Mouse (Mus musculus): ENCODE data around the gene Mkrn2os. TPM values are rescaled to one million over a fixed set of nuclear protein-coding genes. Genes with fewer than 3 reads are reported as not detected.

The Mkrn2os gene
- polyA plus RNA-seq, 1 experiment from 2014 or later, result 0.35 TPM

- no peaks in the 10 kb centered on the region for H3K4me1 ChIP-seq (replicated peaks)
- no peak overlapping the region for H3K4me3 ChIP-seq
- H3K27ac ChIP-seq (replicated peaks), result no peak overlapping the region
- H3K27me3 ChIP-seq, result no peaks in the 10 kb centered on the region
- H3K4me2 ChIP-seq, result no peak overlapping the region
- no peak overlapping the region for H3K9ac ChIP-seq
- 95% methylated on average over 9 of the region's 9 CpGs for WGBS
- ATAC-seq (ENCODE audit: low read depth), result no peak
- no peaks in the 10 kb centered on the region for H3K9me3 ChIP-seq
- peaks cover 85% of the 10 kb centered on the region for H3K36me3 ChIP-seq
Observed at GRCm38 (mm10) chr6:115577941-115578340, 14.4 kb downstream of the Mkrn2os start.

DNA sequence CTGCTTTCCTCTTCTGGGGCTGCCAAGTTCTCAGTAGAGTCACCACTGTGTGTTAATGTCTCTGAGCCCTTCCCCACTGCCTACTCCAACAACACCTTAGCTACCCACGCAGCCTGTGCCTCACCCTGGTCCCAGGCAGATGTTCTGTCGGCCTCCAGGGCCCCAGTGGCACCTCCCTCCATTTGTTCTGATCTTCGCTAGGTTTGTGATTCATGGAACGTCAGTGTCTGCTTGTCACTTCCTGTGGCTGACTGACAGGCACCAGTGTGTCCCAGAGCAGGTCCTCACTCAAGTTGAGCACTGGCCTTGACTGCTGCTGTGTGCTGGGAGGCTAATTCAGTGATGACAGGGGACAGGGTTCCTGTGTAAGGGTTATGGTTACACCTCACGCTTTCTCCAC is 15.0 kb downstream of the Mkrn2os start:
- WGBS, result 92% methylated on average over 5 of the region's 5 CpGs
- H3K4me1 ChIP-seq (replicated peaks), result no peaks in the 10 kb centered on the region
- no peak overlapping the region for H3K9ac ChIP-seq
- H3K4me2 ChIP-seq, result no peak overlapping the region
- no peak overlapping the region for H3K4me3 ChIP-seq
- H3K27me3 ChIP-seq, result no peaks in the 10 kb centered on the region
- no peak for ATAC-seq (ENCODE audit: low read depth)
- H3K27ac ChIP-seq (replicated peaks), result no peak overlapping the region
- H3K9me3 ChIP-seq, result no peaks in the 10 kb centered on the region
- peaks cover 90% of the 10 kb centered on the region for H3K36me3 ChIP-seq

DNA sequence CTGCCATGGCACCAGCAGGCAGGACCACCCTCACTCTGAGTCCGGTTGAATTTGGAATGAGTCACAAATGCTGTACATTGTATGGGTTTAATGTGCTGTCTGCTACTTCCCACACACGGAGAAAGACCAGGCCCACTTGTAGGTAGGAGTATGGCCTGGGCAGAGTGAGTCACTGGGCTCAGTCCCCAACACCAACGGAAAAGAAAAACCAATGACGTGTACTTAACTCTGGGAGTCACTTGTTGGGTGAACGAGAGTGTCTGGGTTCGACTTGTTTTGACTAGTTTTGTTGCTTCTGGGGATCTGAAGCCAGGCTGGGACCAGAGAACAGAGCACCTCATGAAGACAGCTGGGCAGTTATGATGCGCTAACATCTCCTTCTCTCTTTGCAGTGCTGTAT is 18.2 kb downstream of the Mkrn2os start:
- Histone ChIP-seq H3K9me3 (no peaks in the 10 kb centered on the region), H3K9ac (no peak overlapping the region), H3K4me1 (replicated peaks) (no peaks in the 10 kb centered on the region), H3K4me3 (no peak overlapping the region), H3K27ac (replicated peaks) (no peak overlapping the region), H3K4me2 (no peak overlapping the region), H3K36me3 (peaks cover 94% of the 10 kb centered on the region), H3K27me3 (no peaks in the 10 kb centered on the region)
- whole genome bisulfite sequencing, result 91% methylated on average over 7 of the region's 7 CpGs
- ATAC-seq (ENCODE audit: low read depth), result no peak

DNA sequence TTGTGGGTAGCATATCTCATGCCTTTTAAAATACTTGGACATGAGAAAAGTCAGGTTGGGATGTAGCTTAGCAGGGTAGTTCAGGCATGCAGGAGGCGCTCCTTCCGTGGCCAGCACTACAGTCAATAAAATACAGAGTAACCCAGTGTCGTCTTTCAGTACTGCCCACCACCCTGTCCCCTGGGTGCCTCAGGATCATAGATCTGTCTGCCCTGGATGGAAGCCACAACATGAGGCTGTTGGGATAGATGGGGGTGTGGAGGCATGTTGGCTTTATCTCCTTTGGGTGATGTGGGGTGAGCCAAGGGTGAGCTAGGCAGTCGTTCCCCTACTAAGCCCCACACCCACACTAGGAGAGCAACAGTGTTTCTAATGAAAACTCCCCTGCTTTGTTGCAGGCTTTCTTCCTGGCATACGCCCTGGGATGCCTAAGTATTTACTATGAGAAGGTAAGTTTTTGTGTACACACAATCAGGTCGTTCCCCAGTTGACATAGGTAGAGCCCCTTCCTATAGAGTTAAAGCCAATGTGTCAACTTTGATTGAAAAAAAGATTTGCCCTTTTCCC is 26.8 kb downstream of the Mkrn2os start:
- H3K4me2 ChIP-seq, result no peak overlapping the region
- WGBS, result 91% methylated on average over 6 of the region's 6 CpGs

DNA sequence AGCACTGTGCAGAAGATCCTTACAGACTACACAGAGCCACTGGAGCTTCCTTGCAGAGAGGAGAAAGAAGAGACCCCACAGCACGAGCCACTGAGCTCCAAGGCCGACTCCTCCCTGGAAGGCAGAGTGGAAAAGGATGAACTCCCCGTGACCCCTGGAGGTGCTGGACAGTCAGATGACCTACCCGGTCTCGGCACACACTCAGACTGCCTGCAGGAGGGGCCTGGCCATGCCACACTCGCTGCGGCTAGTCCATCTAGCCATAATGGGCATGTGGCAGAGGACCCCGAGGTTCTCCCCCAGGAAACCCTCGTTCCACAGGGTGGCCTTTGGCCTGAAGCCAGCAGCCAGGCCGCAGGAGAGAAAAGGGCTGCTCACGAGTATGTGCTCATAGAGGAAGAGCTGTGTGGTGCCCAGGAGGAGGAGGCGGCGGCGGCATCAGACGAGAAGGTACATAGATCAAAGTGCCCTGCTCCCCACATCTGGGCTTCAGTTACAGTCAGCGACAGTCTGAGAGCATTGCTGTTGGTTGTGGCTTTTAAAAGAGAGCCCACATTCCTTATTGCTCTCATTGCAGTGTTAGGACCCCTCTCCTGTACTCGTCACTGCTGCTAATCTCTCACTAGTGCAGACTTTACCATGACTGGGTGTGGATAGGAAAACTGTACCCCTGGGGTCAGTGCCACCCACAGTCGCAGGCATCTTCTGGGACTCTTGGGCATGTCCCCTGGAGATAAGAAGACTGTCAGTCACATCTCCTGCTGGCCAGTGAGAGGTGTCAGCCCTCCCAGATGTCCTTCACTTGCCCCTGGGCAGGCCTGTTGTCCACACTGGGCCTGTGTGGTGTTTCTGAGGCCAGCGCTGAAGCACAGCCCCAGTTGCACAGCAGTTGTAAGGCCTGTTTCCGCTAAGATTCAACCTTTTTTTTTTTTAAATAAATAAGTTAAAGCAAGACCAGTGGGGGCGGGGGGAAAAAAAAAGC is 32.4 kb downstream of the Mkrn2os start:
- Histone ChIP-seq H3K27me3 (no peaks in the 10 kb centered on the region), H3K9ac (no peak overlapping the region), H3K9me3 (no peaks in the 10 kb centered on the region), H3K27ac (replicated peaks) (no peak overlapping the region), H3K4me1 (replicated peaks) (no peaks in the 10 kb centered on the region), H3K4me3 (no peak overlapping the region), H3K4me2 (no peak overlapping the region), H3K36me3 (peaks cover 75% of the 10 kb centered on the region)
- no peak for ATAC-seq (ENCODE audit: low read depth)
- 74% methylated on average over 21 of the region's 21 CpGs for WGBS

More for the DNA sequence above, 26.8 kb downstream of the Mkrn2os start:
- ATAC-seq (ENCODE audit: low read depth), result no peak
- Histone ChIP-seq H3K4me3 (no peak overlapping the region), H3K27me3 (no peaks in the 10 kb centered on the region), H3K9me3 (no peaks in the 10 kb centered on the region), H3K4me1 (replicated peaks) (no peaks in the 10 kb centered on the region), H3K9ac (no peak overlapping the region), H3K36me3 (peaks cover 93% of the 10 kb centered on the region), H3K27ac (replicated peaks) (no peak overlapping the region)

GRCm38 (mm10) chr6:115558176-115558575 is 34.2 kb downstream of the Mkrn2os start:
- no peak for ATAC-seq (ENCODE audit: low read depth)
- 95% methylated on average over 2 of the region's 2 CpGs for WGBS
- peaks cover 78% of the 10 kb centered on the region for H3K36me3 ChIP-seq
- H3K4me3 ChIP-seq, result no peak overlapping the region
- H3K9me3 ChIP-seq, result no peaks in the 10 kb centered on the region
- H3K27me3 ChIP-seq, result no peaks in the 10 kb centered on the region
- no peaks in the 10 kb centered on the region for H3K4me1 ChIP-seq (replicated peaks)
- no peak overlapping the region for H3K4me2 ChIP-seq
- no peak overlapping the region for H3K27ac ChIP-seq (replicated peaks)
- H3K9ac ChIP-seq, result no peak overlapping the region

DNA sequence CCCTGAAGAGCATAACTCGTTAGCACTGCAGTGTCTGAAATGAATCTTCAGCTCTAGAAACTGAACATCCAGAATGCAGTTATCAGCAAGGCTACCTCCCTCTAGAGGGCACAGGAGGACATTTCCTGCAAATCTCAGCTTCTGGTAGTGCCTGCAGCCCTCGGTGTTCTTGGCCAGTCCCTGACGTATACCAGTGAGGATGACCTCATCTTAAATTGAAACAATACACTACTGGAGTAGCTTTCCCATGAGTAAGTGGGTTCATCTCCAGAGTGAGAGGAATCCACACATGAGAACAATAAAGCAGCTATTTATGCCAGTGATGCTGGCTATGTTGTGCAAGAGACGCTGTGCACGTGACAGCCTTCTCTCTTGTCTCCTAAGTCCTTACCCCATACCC is 36.9 kb downstream of the Mkrn2os start:
- no peak overlapping the region for H3K4me2 ChIP-seq
- no peaks in the 10 kb centered on the region for H3K9me3 ChIP-seq
- no peak overlapping the region for H3K9ac ChIP-seq
- H3K27me3 ChIP-seq, result no peaks in the 10 kb centered on the region
- 84% methylated on average over 5 of the region's 5 CpGs for WGBS
- no peak for ATAC-seq (ENCODE audit: low read depth)
- no peak overlapping the region for H3K27ac ChIP-seq (replicated peaks)
- no peaks in the 10 kb centered on the region for H3K4me1 ChIP-seq (replicated peaks)
- peaks cover 78% of the 10 kb centered on the region for H3K36me3 ChIP-seq
- H3K4me3 ChIP-seq, result no peak overlapping the region

DNA sequence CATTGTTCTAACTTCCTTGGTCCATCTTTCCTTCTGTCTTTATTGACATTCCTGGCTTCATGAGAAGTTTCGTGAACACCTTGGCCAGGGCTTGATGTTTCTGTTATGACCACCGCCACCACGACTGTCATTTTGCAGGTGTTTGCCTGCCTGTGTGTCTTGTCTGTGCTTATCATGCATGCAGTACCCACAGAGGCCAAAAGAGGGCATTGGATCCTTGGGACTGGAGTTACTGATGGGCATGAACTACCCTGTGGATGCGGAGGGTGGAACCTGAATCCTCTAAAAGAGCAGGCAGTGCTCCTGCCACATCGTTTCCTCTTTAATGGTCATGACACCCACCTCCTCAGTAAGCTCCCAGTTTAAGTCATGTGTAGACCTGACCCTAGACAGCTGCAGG is 46.1 kb downstream of the Mkrn2os start:
- Histone ChIP-seq H3K9ac (no peak overlapping the region), H3K4me2 (no peak overlapping the region), H3K36me3 (peaks cover 33% of the 10 kb centered on the region), H3K27me3 (no peaks in the 10 kb centered on the region), H3K4me3 (no peak overlapping the region), H3K27ac (replicated peaks) (no peak overlapping the region), H3K9me3 (no peaks in the 10 kb centered on the region), H3K4me1 (replicated peaks) (peaks cover 13% of the 10 kb centered on the region)
- ATAC-seq (ENCODE audit: low read depth), result no peak
- 92% methylated on average over 5 of the region's 5 CpGs for WGBS

DNA sequence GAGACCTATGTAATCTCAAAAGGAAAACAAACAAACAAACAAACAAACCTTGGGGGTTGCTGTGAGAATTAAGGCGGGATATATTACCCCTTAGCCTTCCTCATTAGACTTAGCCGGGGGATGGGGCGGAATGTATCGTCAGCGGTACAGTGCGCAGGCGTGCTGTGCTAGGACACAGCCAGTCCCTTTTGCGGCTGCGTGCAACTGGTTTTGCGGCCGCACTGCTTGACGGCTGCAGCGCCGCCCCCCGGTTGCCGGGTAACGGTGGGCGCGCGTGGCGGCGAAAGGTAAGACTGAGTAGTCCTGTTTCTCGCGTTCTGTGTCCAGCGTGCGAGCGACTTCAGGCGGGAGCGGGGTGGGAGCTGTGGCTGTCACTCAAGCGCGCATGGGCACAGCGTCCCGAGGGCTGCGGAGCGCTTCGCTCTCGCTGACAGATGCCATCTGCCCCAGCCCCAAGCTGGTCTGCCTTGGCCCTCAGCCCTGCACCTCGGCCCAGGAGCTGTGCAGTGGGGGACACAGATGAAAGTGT is 47.9 kb downstream of the Mkrn2os start, which contains the start of gene Tsen2:
Gene Tsen2 (plus strand): TSS at position 223 of the 529 bp plus-strand sequence.
- Histone ChIP-seq H3K9me3 (no peaks in the 10 kb centered on the region), H3K27ac (replicated peaks) (peak within 1 kb of the TSS; percentile 86), H3K4me3 (peak within 1 kb of the TSS; percentile 79), H3K9ac (peak within 1 kb of the TSS; percentile 88), H3K27me3 (no peaks in the 10 kb centered on the region), H3K4me2 (peak within 1 kb of the TSS; percentile 77), H3K4me1 (replicated peaks) (peaks cover 13% of the 10 kb centered on the region), H3K36me3 (peaks cover 19% of the 10 kb centered on the region)
- WGBS, result under 1% methylated on average over 38 of the region's 38 CpGs
- ATAC-seq (ENCODE audit: low read depth), result peak; percentile 96

DNA sequence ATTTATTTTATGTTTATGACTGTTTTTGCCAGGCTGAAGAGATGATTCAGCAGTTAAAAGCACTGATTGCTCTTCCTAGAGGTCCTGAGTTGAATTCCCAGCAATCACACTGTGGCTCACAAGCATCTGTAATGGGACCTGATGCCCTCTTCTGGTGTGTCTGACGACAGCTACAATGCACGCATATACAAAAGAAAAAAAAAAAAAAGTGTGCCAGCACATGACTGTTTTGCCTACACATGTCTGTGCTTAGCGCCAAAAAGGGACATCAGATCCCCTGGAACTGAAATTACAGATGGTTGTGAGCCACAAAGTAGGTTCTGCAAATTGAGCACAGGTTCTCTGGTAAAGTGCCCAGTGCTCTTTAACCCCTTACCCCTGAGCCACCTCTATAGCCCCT is 50.0 kb downstream of the Mkrn2os start:
- peaks cover 16% of the 10 kb centered on the region for H3K4me1 ChIP-seq (replicated peaks)
- H3K9me3 ChIP-seq, result no peaks in the 10 kb centered on the region
- no peak overlapping the region for H3K27ac ChIP-seq (replicated peaks)
- ATAC-seq (ENCODE audit: low read depth), result no peak
- no peaks in the 10 kb centered on the region for H3K36me3 ChIP-seq
- no peak overlapping the region for H3K4me2 ChIP-seq
- WGBS, result 60% methylated on average over 3 of the region's 3 CpGs
- no peaks in the 10 kb centered on the region for H3K27me3 ChIP-seq
- no peak overlapping the region for H3K9ac ChIP-seq
- H3K4me3 ChIP-seq, result no peak overlapping the region

DNA sequence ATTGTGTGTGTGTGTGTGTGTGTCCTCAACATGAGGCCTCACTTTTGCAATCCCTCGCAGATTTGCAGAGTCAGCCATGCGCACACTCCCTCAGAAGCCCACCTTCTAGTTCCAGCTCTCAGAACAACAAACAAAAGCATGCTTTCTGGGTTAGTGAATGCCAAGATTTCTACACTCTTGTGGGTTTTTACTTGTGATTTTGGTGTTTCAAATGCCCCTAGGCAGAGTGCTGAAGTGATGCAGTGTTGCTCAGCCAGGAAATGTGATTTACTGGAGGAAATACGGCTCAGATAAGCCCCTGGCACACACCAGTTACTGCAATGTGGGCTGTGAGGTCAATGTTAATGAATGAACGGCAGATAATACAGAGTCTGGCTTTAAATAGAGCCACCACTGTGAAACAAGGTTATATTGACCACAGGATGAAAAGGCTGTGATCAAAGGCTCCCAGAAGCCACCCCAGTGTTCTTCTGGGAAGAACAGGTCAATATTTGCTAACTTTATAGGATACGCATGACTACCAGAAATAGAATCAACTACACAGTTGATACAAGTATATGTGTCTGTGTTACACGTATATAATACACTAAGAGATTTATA is 50.6 kb downstream of the Mkrn2os start:
- WGBS, result 57% methylated on average over 6 of the region's 6 CpGs

More for the DNA sequence above, 50.6 kb downstream of the Mkrn2os start:
- Histone ChIP-seq H3K9ac (no peak overlapping the region), H3K9me3 (no peaks in the 10 kb centered on the region), H3K4me1 (replicated peaks) (peaks cover 16% of the 10 kb centered on the region), H3K4me2 (no peak overlapping the region), H3K27ac (replicated peaks) (no peak overlapping the region), H3K4me3 (no peak overlapping the region), H3K27me3 (no peaks in the 10 kb centered on the region), H3K36me3 (no peaks in the 10 kb centered on the region)
- no peak for ATAC-seq (ENCODE audit: low read depth)

Measured in neural tube, embryonic 13.5 days (tissue).